Mouse (Mus musculus) brain, embryonic 14.5 days (tissue): ENCODE measurements around the gene Afg1l.

Source experiments
- CTCF ChIP-seq: fragments of 200-500 bp; IDR thresholded peaks from 2 replicates; pipeline ENCODE4 v1.5.1; 2012; ENCODE audit warnings: inconsistent platforms, mild to moderate bottlenecking, moderate library complexity, borderline replicate concordance; ENCODE audit not compliant: insufficient read depth, insufficient read length; ENCODE audit errors: extremely low read depth
- POLR2A ChIP-seq: fragments of 200-500 bp; IDR thresholded peaks from 2 replicates; pipeline ENCODE4 v1.6.1; 2012; ENCODE audit warnings: mild to moderate bottlenecking, inconsistent platforms, borderline replicate concordance; ENCODE audit not compliant: poor library complexity, insufficient read depth, insufficient read length, severe bottlenecking; ENCODE audit errors: extremely low read depth

- TF ChIP-seq CTCF (no peak), POLR2A (no peak)
Observed at GRCm38 (mm10) chr10:42492027-42492771, 13.8 kb upstream of the Afg1l start.
